Mouse (Mus musculus): ENCODE data around the gene Rap1gap2.
"Not testable (repeated sequence)": the region's sequence is repeated elsewhere in the genome, so short reads cannot be mapped to it uniquely, and the experiment has no call there.

Rap1gap2 gene

GRCm38 (mm10) chr11:74621974-74622669, 11.4 kb upstream of the Rap1gap2 start:
- no peak for DNase-seq (ENCODE audit: low spot score)

DNA sequence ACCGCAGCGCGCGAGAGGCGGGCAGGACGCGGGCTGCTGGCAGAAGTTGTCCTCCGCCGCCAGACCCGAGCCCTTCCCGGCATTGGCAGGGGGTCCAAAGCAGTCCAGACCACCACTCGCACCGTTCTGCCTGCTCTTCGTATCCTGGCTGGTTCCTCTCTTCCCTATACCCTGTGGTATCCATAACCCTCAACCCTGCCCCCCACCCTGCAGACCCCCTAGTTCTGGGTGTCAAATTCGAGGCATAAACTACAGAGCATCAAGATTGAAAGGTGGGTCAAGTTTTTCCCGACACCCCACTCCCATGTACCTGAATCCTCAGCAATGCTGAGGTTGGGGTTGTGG, 9.2 kb upstream of the Rap1gap2 start:
- DNase-seq (ENCODE audit: low spot score) = no peak

- no peak for DNase-seq (ENCODE audit: low spot score)
Measured at GRCm38 (mm10) chr11:74619201-74619955, 8.7 kb upstream of the Rap1gap2 start, which contains the start of gene Ccdc92b. Gene Ccdc92b (plus strand): TSS chr11:74619605.

DNA sequence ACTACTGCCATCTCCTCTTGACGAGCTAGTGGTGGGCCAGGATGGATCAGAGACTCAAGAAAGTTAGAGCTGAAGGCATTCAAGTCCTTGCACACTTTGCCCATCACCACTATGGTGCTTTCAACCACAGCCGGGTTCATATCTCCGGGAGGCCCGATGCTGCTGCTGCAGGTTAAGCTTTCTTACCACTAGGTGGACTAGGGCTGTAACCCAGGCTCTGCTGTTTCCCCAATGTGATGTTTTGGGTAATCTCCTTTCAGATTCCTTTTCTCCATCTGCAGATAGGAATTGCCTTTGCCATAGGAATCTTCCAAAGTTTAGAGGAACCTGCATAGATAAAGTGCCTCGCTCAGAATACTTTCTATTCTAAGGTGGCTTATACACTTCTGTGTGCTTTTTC, 4.9 kb upstream of the Rap1gap2 start:
- no peak for DNase-seq (ENCODE audit: low spot score)

DNA sequence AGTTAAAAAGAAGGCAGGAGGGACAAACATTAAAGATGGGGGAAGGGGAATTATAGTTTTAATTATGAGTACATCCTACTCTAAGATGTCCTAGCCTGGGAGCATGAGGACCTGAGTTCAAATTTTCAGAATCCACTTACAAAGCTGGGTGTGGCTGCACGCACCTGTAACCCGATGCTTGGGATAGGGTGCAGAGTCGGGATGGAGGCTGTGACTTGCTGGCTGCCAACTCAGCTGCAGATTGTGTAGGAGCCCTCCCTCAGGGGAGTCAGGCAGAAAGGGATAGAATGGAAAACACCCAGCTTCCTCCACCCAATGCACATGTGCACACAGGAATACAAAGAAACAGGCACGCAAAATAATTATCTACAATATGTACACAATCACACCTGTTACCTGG, 2.7 kb upstream of the Rap1gap2 start:
- no peak for DNase-seq (ENCODE audit: low spot score)

- DNase-seq (ENCODE audit: low spot score) = no peak
Measured at GRCm38 (mm10) chr11:74611437-74611836, 722 bp upstream of the Rap1gap2 start.

DNA sequence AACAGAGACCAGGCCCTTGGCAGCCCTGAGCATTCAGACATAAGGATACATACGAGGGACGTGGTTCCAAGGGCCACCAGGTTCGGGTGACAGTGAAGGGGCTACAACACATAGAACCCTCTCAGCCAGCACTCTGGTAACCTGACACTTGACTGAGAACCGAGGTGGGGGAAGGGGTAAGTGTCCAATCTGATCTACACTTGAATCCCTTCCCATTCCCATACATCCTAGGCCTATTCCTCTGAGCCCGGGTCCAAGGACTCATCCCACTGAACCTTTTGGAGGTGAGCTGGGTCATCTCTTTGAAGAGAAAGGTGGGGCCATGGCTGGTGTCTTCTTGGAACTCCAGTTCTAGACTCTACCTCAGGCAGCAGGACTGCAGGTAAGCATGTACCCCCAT, 647 bp downstream of the Rap1gap2 start:
- DNase-seq (ENCODE audit: low spot score) = no peak

DNA sequence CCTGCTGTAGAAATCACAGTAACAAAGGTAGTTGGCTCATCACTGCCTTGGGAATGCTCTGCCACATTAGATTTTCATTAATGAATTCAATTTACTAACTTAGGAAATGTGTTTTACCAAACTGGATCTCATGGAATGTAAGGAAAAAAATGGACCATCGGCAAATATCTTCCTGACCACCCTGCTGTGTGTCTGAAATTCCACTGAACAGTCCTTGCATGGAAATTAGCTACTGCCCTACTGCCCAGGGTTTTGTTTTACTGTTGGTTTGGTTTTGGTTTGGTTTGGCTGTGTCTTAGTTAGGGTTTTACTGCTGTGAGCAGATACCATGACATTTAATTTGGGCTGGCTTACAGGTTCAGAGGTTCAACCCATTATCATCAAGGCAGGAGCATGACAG, 8.4 kb downstream of the Rap1gap2 start:
- DNase-seq (ENCODE audit: low spot score) = no peak

DNA sequence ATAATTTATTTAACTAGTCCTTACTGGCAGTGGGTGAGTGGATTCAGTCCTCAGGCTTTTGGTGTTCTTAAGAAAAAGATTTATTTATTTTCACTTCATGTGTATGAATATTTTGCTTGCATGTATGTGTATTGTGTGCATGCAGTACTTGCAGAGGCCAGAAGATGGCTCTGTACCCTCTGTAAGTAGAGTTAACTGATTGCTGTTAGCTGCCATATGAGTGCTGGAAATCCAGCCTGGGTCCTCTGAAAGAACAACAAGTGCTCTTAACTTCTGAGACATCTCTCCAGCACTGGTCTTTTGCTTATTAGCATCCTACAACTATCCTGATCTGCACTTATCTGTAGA, 12.8 kb downstream of the Rap1gap2 start:
- DNase-seq (ENCODE audit: low spot score) = no peak

DNA sequence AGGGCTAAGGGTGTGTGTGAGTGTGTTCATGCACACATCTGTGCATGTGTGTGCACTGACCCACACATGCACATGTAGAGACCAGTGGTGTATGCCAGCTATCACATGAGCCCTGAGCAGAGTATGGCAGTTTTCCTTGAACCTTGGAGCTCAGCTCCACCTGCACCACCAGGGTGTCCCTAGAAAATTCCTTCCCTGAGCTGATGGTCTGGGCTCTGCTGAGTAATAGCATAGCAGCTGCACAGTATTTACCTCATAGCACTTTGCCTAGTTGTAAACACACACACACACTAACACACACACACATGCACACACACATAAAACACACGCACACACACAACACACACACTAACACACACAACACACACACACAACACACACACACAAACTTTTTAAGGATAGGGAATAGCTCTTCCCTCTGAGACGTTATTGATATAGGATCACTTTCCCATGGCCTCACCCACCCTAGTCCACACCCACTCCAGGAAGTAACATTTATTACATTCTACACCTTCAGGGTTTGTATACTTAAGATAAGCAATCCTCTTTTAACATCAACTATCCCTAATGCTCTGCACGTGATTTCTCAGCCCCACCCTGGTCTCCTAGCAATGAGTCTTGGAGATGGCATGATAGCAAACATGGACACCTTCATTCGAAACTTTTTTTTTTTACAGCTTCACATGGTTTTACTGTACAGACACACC, 13.3 kb downstream of the Rap1gap2 start:
- no peak for DNase-seq (ENCODE audit: low spot score)

GRCm38 (mm10) chr11:74592246-74592645, 18.5 kb downstream of the Rap1gap2 start:
- no peak for DNase-seq (ENCODE audit: low spot score)

DNA sequence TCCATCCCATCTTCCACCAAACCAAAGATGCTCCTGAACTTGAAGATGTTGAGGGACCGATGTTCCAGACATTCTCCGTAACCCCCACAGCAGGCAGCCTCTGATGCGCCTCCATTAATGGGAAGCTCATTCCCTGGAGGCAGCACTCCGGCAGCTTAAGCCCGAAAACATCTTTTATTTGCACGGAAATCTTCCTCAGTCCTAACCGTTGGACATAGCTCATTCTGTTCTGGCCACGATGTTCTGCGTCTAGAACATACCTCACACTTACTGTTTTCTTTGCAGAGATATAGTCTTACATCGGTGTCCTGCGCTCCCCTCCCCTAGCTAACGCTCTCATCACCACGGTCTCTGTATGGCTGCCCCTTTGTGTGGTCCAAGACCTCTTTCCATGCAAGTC, 20.0 kb downstream of the Rap1gap2 start:
- no peak for DNase-seq (ENCODE audit: low spot score)

- no peak for DNase-seq (ENCODE audit: low spot score)
Measured at GRCm38 (mm10) chr11:74590239-74590596, 20.5 kb downstream of the Rap1gap2 start.

- DNase-seq (ENCODE audit: low spot score) = no peak
Measured at GRCm38 (mm10) chr11:74589401-74590238, 21.1 kb downstream of the Rap1gap2 start.

DNA sequence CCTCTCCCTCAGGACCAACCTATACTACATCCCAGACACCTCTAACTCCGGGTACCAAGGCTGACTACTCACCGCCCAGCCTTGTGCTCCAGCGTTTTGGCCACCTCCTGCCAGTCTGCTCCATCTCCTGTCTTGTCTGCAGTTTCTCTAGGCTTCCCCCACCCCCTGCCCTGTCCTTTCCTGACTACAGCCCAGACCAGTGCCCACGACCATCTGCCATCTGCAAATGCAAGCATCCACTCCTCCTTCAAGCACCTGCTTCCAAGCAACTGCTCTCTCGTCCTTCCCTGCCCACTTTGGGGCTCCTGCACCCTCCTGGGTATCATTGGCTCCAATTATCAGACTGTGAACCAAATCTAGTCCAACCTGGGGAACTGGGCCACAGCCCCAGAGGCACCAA, 24.3 kb downstream of the Rap1gap2 start:
- DNase-seq (ENCODE audit: low spot score) = no peak

GRCm38 (mm10) chr11:74584946-74585723, 25.6 kb downstream of the Rap1gap2 start:
- DNase-seq (ENCODE audit: low spot score) = no peak

DNA sequence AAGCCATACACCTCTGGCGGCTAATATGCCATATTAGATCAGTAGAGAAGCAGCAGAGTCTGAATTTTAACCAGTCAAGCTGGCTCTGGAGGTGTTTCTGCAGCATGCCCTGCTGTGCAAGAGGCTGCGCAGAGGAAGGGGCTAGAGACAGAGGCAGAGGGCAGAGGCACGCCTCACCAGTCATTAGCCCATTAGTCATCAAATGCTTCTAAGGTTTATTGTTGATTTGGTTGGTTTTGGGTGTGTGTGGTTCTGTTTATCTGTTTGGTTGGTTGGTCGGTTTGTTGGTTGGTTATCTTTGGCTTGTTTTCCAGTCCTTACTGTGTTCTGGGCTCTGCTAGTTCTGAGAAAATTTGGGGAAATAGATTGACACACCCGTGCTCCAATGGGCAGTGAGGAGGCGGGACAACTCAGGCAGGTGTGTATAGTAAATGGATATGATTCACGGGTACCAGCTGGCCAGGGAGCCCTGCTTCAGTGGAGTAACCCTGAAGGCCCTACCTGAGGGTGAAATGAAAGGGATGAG, 26.8 kb downstream of the Rap1gap2 start:
- no peak for DNase-seq (ENCODE audit: low spot score)

DNA sequence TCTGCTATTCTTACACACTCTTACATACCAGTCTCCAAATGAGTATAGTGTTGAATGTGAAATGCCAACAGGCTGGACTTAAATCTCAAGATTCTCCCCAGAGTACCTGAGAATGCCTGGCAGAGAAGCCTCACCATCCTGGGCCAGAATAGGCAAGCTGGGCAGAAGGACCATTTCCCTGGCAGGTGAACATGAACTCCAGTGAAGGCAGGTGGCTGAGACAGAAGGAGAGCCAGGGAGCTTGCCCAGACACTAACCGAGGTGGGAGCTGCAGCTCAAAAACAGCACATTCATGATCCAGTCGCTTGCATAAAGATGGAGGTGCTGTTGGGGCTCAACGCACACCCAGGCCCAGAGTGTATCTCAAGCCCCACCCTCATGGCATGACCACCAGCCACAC, 28.3 kb downstream of the Rap1gap2 start:
- no peak for DNase-seq (ENCODE audit: low spot score)

DNA sequence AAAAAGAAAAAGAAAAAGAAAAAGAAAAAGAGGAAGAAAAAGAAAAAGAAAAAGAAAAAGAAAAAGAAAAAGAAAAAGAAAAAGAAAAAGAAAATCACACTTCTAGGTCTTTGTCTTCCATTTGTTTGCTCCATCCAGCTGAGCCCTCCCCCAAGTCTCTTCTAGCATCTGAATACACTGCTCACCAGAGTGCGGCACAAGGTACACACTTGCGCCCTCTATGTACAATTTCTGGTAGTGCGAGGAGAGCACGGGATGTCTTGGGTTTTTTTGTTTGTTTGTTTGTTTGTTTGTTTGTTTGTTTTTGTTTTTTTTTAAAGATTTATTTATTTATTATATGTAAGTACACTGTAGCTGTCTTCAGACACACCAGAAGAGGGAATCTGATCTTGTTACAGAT, 29.4 kb downstream of the Rap1gap2 start:
- DNase-seq (ENCODE audit: low spot score) = not testable (repeated sequence)

DNA sequence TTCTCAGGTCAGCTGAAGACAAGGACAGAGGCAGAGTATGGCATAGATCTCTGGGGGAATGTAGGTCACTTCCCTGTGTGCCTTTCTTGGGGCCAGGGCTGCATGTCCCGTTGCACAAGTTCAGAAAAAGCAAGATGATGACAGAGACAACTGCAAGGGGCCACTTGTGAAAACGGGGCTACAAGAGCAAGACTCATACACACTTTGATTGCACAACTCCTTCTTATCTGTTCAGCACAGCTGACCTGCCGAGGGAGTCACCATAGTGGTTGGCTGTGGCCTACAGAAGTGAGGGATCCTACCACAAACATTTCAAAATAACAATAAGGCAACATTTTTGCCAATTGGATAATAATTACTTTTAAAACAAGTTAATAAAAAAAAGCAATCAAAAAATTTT, 33.6 kb downstream of the Rap1gap2 start:
- DNase-seq (ENCODE audit: low spot score) = no peak

DNA sequence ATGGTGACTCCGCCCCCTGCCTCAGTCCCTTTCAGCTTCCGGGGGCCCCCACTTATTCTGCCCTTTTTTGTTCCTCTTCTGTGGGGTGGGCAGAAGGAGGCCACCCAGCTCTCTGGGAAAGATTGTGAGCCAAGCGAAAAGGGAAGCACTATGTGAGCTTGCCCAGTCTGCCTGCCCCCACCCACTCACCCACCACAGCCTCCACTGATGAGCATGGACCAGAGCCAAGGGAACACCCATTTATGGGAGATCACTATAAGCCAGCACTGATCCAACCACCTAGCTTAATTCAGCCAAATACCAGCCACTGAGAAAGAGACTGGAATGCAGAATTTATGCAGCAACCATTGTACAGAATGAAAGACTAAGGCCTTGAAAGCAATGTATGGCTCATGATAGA, 34.8 kb downstream of the Rap1gap2 start:
- DNase-seq (ENCODE audit: low spot score) = no peak
